Mouse (Mus musculus): ENCODE measurements around the gene Scgb1b3. TPM values are rescaled to one million over a fixed set of nuclear protein-coding genes. Genes with fewer than 3 reads are reported as not detected.

Gene Scgb1b3
- total RNA-seq (2021) (not detected), polyA plus RNA-seq (2012; rRNA removed) (not detected in 2 replicates)
- long read RNA-seq: 0 reads

- DNase-seq: no peak
Measured at GRCm38 (mm10) chr7:31375292-31375691, at the start of gene Scgb1b3. Scgb1b3 (plus strand) TSS chr7:31375592.

GRCm38 (mm10) chr7:31362022-31362560, 13.3 kb upstream of the Scgb1b3 start, which contains the start of gene Scgb2b3:
Scgb2b3 (minus strand) TSS chr7:31362072.
- DNase-seq: no peak

Other genes with a start within 250 kb of the Scgb1b3 start
- gene Scn1b, start 248.6 kb upstream of the Scgb1b3 start, total RNA-seq (2021): 10 to 100 TPM; 10.8 to 27.8 TPM
- gene Scn1b, start 248.6 kb upstream of the Scgb1b3 start, polyA plus RNA-seq (2012; rRNA removed): 30.5 and 61.1 TPM in 2 replicates
- 10 to 100 TPM; 38.5 to 50.1 TPM for gene Gramd1a, start 219.7 kb upstream of the Scgb1b3 start, total RNA-seq (2021)
- gene Gramd1a, start 219.7 kb upstream of the Scgb1b3 start, polyA plus RNA-seq (2012; rRNA removed): 208 and 246 TPM in 2 replicates
- gene Scgb2b2, start 85.1 kb upstream of the Scgb1b3 start, total RNA-seq (2021): not detected
- gene Scgb2b2, start 85.1 kb upstream of the Scgb1b3 start, polyA plus RNA-seq (2012; rRNA removed): not detected in 2 replicates
- not detected for gene Scgb1b2, start 83.8 kb upstream of the Scgb1b3 start, total RNA-seq (2021)
- gene Scgb1b2, start 83.8 kb upstream of the Scgb1b3 start, polyA plus RNA-seq (2012; rRNA removed): not detected in 2 replicates
- not detected for gene Scgb2b3, start 13.5 kb upstream of the Scgb1b3 start, total RNA-seq (2021)
- not detected in 2 replicates for gene Scgb2b3, start 13.5 kb upstream of the Scgb1b3 start, polyA plus RNA-seq (2012; rRNA removed)

Data from adrenal gland, adult 2 months (tissue).